Mouse (Mus musculus) CD4-positive, CD25-positive, alpha-beta regulatory T cell, adult 4 months (primary cell): ENCODE results near the gene Ttbk1. TPM values are rescaled to one million over a fixed set of nuclear protein-coding genes. Genes with fewer than 3 reads are reported as not detected.
A peak's percentile ranks its signal among the peaks of the same experiment; 100 is the strongest.

Experiments used
- ATAC-seq: one replicate; pipeline ENCODE4 v1.8.0; 2017
- polyA plus RNA-seq, 2 experiments: library from polyadenylated mRNA; unstranded; fragments of 100-300 nt; shearing (Covaris generic); gene quantifications; one replicate each; pipeline ENCODE4 v1.2.1; 2017

Ttbk1 gene
- polyA plus RNA-seq, 2 experiments from 2014 or later, result 0.24 to 0.55 TPM

DNA sequence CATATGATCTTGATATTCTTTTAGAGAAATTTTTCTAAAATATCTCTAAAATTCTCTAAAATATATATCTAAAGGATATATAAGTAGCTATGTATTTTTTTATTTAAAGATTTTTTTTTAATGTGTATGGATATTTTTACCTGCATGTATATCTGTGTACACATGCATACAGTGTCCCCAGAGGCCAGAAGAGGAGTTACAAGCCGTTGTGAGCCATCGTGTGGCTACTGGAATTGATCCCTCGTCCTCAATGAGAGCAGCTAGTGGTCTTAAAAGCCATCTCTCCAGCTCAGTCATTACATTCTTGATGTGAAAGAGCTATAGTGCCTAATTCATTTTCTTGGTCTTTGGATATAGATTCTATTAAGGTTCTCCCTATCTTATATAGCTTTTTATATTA lies 79.0 kb downstream of the Ttbk1 start:
- ATAC-seq, result no peak

- ATAC-seq, result no peak
Measured at GRCm38 (mm10) chr17:46394631-46395030, 92.8 kb downstream of the Ttbk1 start.

DNA sequence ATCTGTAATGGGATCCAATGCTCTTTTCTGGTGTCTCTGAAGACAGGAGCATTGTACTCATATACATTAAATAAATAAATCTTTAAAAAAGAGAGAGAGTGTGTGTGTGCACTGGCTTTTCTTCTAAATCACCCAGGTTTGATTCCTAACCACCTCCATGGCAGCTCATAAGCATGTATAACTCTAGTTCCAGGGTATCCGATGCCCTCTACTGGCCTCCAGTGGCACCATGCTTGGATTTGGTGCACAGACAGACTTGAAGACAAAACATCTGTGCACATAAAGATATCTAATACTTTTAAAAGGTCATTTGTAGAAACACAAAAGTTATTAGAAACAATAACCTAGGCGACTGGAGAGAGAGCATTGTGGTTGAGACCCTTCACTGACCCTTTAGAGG lies 94.5 kb downstream of the Ttbk1 start:
- ATAC-seq, result peak; percentile 60

Other genes with a start within 250 kb of the Ttbk1 start
- gene Polr1c, start 239.6 kb downstream of the Ttbk1 start, polyA plus RNA-seq, result 100 to 1,000 TPM; 110 to 117 TPM
- gene Yipf3, start 239.6 kb downstream of the Ttbk1 start, polyA plus RNA-seq, result 10 to 100 TPM; 43.4 to 51.9 TPM
- gene Lrrc73, start 234.1 kb downstream of the Ttbk1 start, polyA plus RNA-seq, result under 1 TPM in 1 of 2 experiments, not detected in 1; 0.30 TPM
- gene Tjap1, start 204.6 kb downstream of the Ttbk1 start, polyA plus RNA-seq, result 10 to 100 TPM; 15.0 to 18.5 TPM
- not detected for gene Dlk2, start 190.3 kb downstream of the Ttbk1 start, polyA plus RNA-seq
- gene Abcc10, start 159.3 kb downstream of the Ttbk1 start, polyA plus RNA-seq, result 1 to 10 TPM; 3.0 to 4.3 TPM
- 1 to 10 TPM; 5.0 to 6.7 TPM for gene Zfp318, start 103.9 kb downstream of the Ttbk1 start, polyA plus RNA-seq
- gene Crip3, start 58.7 kb downstream of the Ttbk1 start, polyA plus RNA-seq, result not detected
- gene Slc22a7, start 49.2 kb downstream of the Ttbk1 start, polyA plus RNA-seq, result not detected
- 1 to 10 TPM; 6.4 to 6.9 TPM for gene Dnph1, start 9.0 kb upstream of the Ttbk1 start, polyA plus RNA-seq
- gene Cul9, start 58.7 kb upstream of the Ttbk1 start, polyA plus RNA-seq, result 1 to 10 TPM; 4.2 to 5.6 TPM
- gene Srf, start 68.5 kb upstream of the Ttbk1 start, polyA plus RNA-seq, result 1 to 10 TPM; 7.3 to 8.2 TPM
- gene Ptk7, start 141.8 kb upstream of the Ttbk1 start, polyA plus RNA-seq, result not detected
- gene Klc4, start 158.3 kb upstream of the Ttbk1 start, polyA plus RNA-seq, result 10 to 100 TPM; 13.6 to 14.7 TPM
- gene Mrpl2, start 158.6 kb upstream of the Ttbk1 start, polyA plus RNA-seq, result 10 to 100 TPM; 57.0 to 65.9 TPM
- gene Cul7, start 162.7 kb upstream of the Ttbk1 start, polyA plus RNA-seq, result 1 to 10 TPM; 3.3 to 5.9 TPM
- gene Rrp36, start 186.7 kb upstream of the Ttbk1 start, polyA plus RNA-seq, result 10 to 100 TPM; 47.2 to 62.6 TPM
- gene Mea1, start 191.1 kb upstream of the Ttbk1 start, polyA plus RNA-seq, result 100 to 1,000 TPM; 185 to 202 TPM
- gene Klhdc3, start 193.2 kb upstream of the Ttbk1 start, polyA plus RNA-seq, result 10 to 100 TPM; 22.1 to 25.8 TPM
- gene Ppp2r5d, start 217.4 kb upstream of the Ttbk1 start, polyA plus RNA-seq, result 10 to 100 TPM; 19.7 to 31.4 TPM
- 1 to 10 TPM; 5.0 to 7.2 TPM for gene Pex6, start 223.8 kb upstream of the Ttbk1 start, polyA plus RNA-seq
- gene Gnmt, start 241.5 kb upstream of the Ttbk1 start, polyA plus RNA-seq, result not detected